Mouse (Mus musculus) kidney, embryonic 14.5 days (tissue): ENCODE data around the gene Gm21988. TPM values are rescaled to one million over a fixed set of nuclear protein-coding genes. Genes with fewer than 3 reads are reported as not detected.

Experiments
- ATAC-seq: fragments of 200-750 bp; cut with Nextera tagmentation; 2 replicates; pipeline ENCODE4 v1.8.0; 2017; ENCODE audit warnings: moderate number of reproducible peaks, mild to moderate bottlenecking, moderate TSS enrichment, moderate library complexity; ENCODE audit not compliant: low FRiP score, low TSS enrichment
- H3K27ac ChIP-seq: fragments of 300-500 bp; sonication (generic); 2 replicates; pipeline ENCODE4 v1.5.1; 2014; ENCODE audit warnings: low read depth, mild to moderate bottlenecking, low read length, moderate library complexity, mixed read lengths
- H3K27me3 ChIP-seq: fragments of 300-500 bp; sonication (generic); 2 replicates; pipeline ENCODE4 v1.6.1; 2014; ENCODE audit warnings: mild to moderate bottlenecking, low read length; ENCODE audit not compliant: control insufficient read depth, insufficient read depth
- H3K36me3 ChIP-seq: fragments of 300-500 bp; sonication (generic); 2 replicates; pipeline ENCODE4 v1.6.1; 2014; ENCODE audit warnings: low read length, mixed read lengths; ENCODE audit not compliant: control insufficient read depth, insufficient read depth
- H3K4me1 ChIP-seq: fragments of 300-500 bp; sonication (generic); 2 replicates; pipeline ENCODE4 v1.6.1; 2014; ENCODE audit warnings: low read length, mixed read lengths; ENCODE audit not compliant: control insufficient read depth, insufficient read depth
- H3K4me2 ChIP-seq: fragments of 300-500 bp; sonication (generic); replicated peaks from 2 replicates; pipeline ENCODE4 v1.6.1; 2014; ENCODE audit warnings: low read depth, mild to moderate bottlenecking, low read length
- H3K4me3 ChIP-seq: fragments of 300-500 bp; sonication (generic); 2 replicates; pipeline ENCODE4 v1.5.1; 2014; ENCODE audit warnings: mild to moderate bottlenecking, low read length
- H3K9ac ChIP-seq: fragments of 300-500 bp; sonication (generic); 2 replicates; pipeline ENCODE4 v1.6.1; 2014; ENCODE audit warnings: low read depth, mild to moderate bottlenecking, low read length, moderate library complexity
- H3K9me3 ChIP-seq: fragments of 300-500 bp; sonication (generic); 2 replicates; pipeline ENCODE4 v1.6.1; 2016; ENCODE audit warnings: low read length; ENCODE audit not compliant: control insufficient read depth
- WGBS: fragments of 180-500 bp; shearing (Covaris S2); extraction: QIAGEN DNeasy Blood & Tissue Kit; methylation state at CpG from one replicate; pipeline ENCODE4 v1.1.7; 2014; 5-methylcytosine and 5-hydroxymethylcytosine counted together
- polyA plus RNA-seq: library from polyadenylated mRNA; unstranded; fragments of >200 nt; fragmentation: Nextera tagmentation; extraction: Ambion mirVana; gene quantifications from 2 replicates; pipeline ENCODE4 v1.2.1, GENCODE M21; 2014

Gene Gm21988
- polyA plus RNA-seq, 1 experiment from 2014 or later: 7.8 TPM

GRCm38 (mm10) chr11:70266405-70266804, 26.8 kb upstream of the Gm21988 start:
- ATAC-seq: no peak
- H3K27ac ChIP-seq: no peak overlapping the region
- no peaks in the 10 kb centered on the region for H3K27me3 ChIP-seq
- H3K9ac ChIP-seq: no peak overlapping the region
- H3K4me3 ChIP-seq: no peak overlapping the region
- no peaks in the 10 kb centered on the region for H3K9me3 ChIP-seq
- WGBS: 89% methylated on average over 1 of the region's 1 CpGs
- H3K4me2 ChIP-seq: no peak overlapping the region
- H3K4me1 ChIP-seq: no peaks in the 10 kb centered on the region
- H3K36me3 ChIP-seq: no peaks in the 10 kb centered on the region

GRCm38 (mm10) chr11:70265819-70266218, 26.2 kb upstream of the Gm21988 start:
- Histone ChIP-seq H3K27ac (no peak overlapping the region), H3K27me3 (no peaks in the 10 kb centered on the region)
- WGBS: 67% methylated on average over 4 of the region's 4 CpGs

DNA sequence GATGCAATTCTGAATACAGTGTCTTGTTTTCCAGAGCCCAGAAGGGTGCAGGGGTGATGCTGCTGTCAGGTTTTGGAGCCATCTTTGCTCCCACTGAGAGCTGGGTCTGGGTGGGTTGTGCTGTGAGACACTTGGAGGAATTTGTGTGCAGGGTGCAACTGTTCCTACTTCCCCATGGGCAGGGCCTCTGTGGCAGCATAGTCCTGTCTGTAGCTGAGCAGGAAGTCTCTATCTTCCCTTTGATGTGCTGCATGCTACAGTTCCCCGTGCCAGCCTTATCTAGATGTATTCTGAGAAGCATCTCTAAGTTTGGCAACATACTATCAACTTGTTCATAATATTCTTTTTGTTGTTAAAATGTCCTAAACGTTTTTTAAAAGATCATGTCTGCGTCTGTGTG, 25.6 kb upstream of the Gm21988 start:
- WGBS: 63% methylated on average over 3 of the region's 3 CpGs
- no peak overlapping the region for H3K4me3 ChIP-seq
- ATAC-seq: no peak

More at GRCm38 (mm10) chr11:70265819-70266218, 26.2 kb upstream of the Gm21988 start:
- no peak for ATAC-seq
- no peaks in the 10 kb centered on the region for H3K4me1 ChIP-seq
- no peak overlapping the region for H3K4me2 ChIP-seq
- H3K9ac ChIP-seq: no peak overlapping the region
- H3K36me3 ChIP-seq: no peaks in the 10 kb centered on the region
- no peaks in the 10 kb centered on the region for H3K9me3 ChIP-seq
- H3K4me3 ChIP-seq: no peak overlapping the region

GRCm38 (mm10) chr11:70259035-70259434, 19.4 kb upstream of the Gm21988 start:
- H3K4me3 ChIP-seq: no peak overlapping the region
- H3K9ac ChIP-seq: no peak overlapping the region
- H3K36me3 ChIP-seq: no peaks in the 10 kb centered on the region
- no peak overlapping the region for H3K4me2 ChIP-seq
- H3K4me1 ChIP-seq: no peaks in the 10 kb centered on the region
- H3K9me3 ChIP-seq: no peaks in the 10 kb centered on the region
- H3K27ac ChIP-seq: no peak overlapping the region
- H3K27me3 ChIP-seq: peaks cover 14% of the 10 kb centered on the region
- WGBS: 96% methylated on average over 4 of the region's 4 CpGs
- no peak for ATAC-seq

More for the DNA sequence above, 25.6 kb upstream of the Gm21988 start:
- Histone ChIP-seq H3K27me3 (no peaks in the 10 kb centered on the region), H3K27ac (no peak overlapping the region), H3K9ac (no peak overlapping the region), H3K4me2 (no peak overlapping the region), H3K9me3 (no peaks in the 10 kb centered on the region), H3K4me1 (no peaks in the 10 kb centered on the region), H3K36me3 (no peaks in the 10 kb centered on the region)

DNA sequence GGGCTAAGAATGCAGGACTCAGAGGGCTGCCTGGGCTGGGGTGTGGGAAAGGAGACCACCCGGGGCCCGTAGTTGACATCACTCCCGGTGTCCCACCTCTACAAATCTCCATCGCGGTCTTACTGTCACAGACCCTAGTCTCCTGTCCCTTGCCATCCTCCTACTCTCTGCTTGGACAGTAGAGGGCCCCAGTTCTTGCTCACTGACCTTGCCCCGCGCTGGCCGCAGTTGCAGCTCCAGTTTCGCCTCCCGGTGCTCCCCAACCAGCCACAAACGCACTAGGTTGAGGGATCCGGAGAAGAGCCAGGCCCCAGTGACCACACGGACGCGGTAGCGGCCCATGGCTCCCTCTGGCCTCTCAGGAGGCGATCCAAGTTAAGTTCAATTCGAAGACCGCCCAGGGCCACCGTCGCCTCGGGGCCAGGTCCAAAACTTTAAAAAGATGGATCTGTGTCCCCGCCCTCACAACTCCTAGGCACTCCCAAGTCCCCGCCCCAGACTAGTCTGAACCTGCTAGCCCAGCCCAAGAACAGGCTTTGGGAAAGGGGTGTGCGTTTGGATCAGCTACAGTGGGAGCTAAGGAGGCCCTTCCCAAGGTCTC, 15.4 kb upstream of the Gm21988 start, which contains the start of gene Alox12:
Gene Alox12 (minus strand): TSS at position 423 of the 601 bp plus-strand sequence.
- H3K9ac ChIP-seq: no peak within 1 kb of the TSS
- H3K27me3 ChIP-seq: peaks cover 39% of the 10 kb centered on the region
- ATAC-seq: peak; percentile 72
- peak within 1 kb of the TSS; percentile 50 for H3K4me2 ChIP-seq
- H3K27ac ChIP-seq: no peak within 1 kb of the TSS
- peak within 1 kb of the TSS; percentile 32 for H3K4me3 ChIP-seq
- no peaks in the 10 kb centered on the region for H3K4me1 ChIP-seq
- H3K36me3 ChIP-seq: no peaks in the 10 kb centered on the region
- WGBS: 1% methylated on average over 25 of the region's 25 CpGs
- H3K9me3 ChIP-seq: no peaks in the 10 kb centered on the region

DNA sequence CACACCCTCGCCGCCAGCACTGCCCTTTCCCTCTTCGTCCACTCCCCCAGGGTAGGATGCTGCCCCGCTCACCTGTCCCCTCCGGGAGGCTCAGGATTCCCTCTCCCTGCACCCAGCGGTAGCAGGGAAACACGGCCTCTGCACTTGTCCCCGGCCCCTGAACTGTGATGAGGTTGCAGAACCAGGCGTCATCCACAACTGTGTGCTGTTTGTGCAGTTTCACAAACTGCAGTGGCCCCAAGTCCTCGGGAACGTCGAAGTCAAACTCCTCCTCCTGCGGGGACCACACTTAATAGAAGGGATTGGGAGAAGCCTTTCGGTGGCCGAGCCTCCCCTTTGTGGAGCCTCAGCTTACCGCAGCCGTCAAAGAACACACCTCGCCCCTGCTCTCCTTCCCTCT, 14.7 kb upstream of the Gm21988 start:
- H3K4me3 ChIP-seq: peak overlapping the region; percentile 32
- H3K27ac ChIP-seq: no peak overlapping the region
- H3K9me3 ChIP-seq: no peaks in the 10 kb centered on the region
- WGBS: 2% methylated on average over 18 of the region's 18 CpGs
- H3K4me1 ChIP-seq: no peaks in the 10 kb centered on the region
- peak; percentile 24; the same call in 1 of the 2 replicates for ATAC-seq
- no peak overlapping the region for H3K9ac ChIP-seq
- no peaks in the 10 kb centered on the region for H3K36me3 ChIP-seq
- peak overlapping the region; percentile 50 for H3K4me2 ChIP-seq
- H3K27me3 ChIP-seq: peaks cover 43% of the 10 kb centered on the region

GRCm38 (mm10) chr11:70251853-70252252, 12.2 kb upstream of the Gm21988 start:
- H3K4me2 ChIP-seq: no peak overlapping the region
- 76% methylated on average over 8 of the region's 8 CpGs for WGBS

GRCm38 (mm10) chr11:70250150-70250549, 10.5 kb upstream of the Gm21988 start:
- no peak overlapping the region for H3K9ac ChIP-seq
- no peak overlapping the region for H3K27ac ChIP-seq
- 66% methylated on average over 11 of the region's 11 CpGs for WGBS

More at GRCm38 (mm10) chr11:70251853-70252252, 12.2 kb upstream of the Gm21988 start:
- no peaks in the 10 kb centered on the region for H3K9me3 ChIP-seq
- no peak for ATAC-seq
- no peak overlapping the region for H3K4me3 ChIP-seq
- H3K4me1 ChIP-seq: no peaks in the 10 kb centered on the region
- H3K9ac ChIP-seq: no peak overlapping the region
- peaks cover 45% of the 10 kb centered on the region for H3K27me3 ChIP-seq
- H3K27ac ChIP-seq: no peak overlapping the region
- H3K36me3 ChIP-seq: no peaks in the 10 kb centered on the region

GRCm38 (mm10) chr11:70247136-70247845, 7.7 kb upstream of the Gm21988 start:
- Histone ChIP-seq H3K36me3 (no peaks in the 10 kb centered on the region), H3K27me3 (peaks cover 20% of the 10 kb centered on the region), H3K4me2 (no peak overlapping the region), H3K9ac (no peak overlapping the region), H3K4me1 (no peaks in the 10 kb centered on the region), H3K9me3 (no peaks in the 10 kb centered on the region), H3K27ac (no peak overlapping the region), H3K4me3 (no peak overlapping the region)
- peak; percentile 39; the same call in 1 of the 2 replicates for ATAC-seq
- WGBS: 55% methylated on average over 9 of the region's 9 CpGs

More at GRCm38 (mm10) chr11:70250150-70250549, 10.5 kb upstream of the Gm21988 start:
- Histone ChIP-seq H3K36me3 (no peaks in the 10 kb centered on the region), H3K4me2 (no peak overlapping the region), H3K4me1 (no peaks in the 10 kb centered on the region), H3K9me3 (no peaks in the 10 kb centered on the region), H3K4me3 (no peak overlapping the region), H3K27me3 (peaks cover 45% of the 10 kb centered on the region)
- ATAC-seq: no peak
